Mouse (Mus musculus) liver, embryonic 16.5 days (tissue): ENCODE measurements around the gene Pde6h. TPM values are rescaled to one million over a fixed set of nuclear protein-coding genes. Genes with fewer than 3 reads are reported as not detected.
"Not testable (repeated sequence)": the region's sequence is repeated elsewhere in the genome, so short reads cannot be mapped to it uniquely, and the experiment has no call there.

Source experiments
- ATAC-seq: fragments of 200-750 bp; cut with Nextera tagmentation; 2 replicates; pipeline ENCODE4 v1.8.0; 2017; ENCODE audit warnings: low read depth, mild to moderate bottlenecking, moderate number of reproducible peaks, moderate library complexity
- H3K27ac ChIP-seq: fragments of 300-500 bp; sonication (generic); 2 replicates; pipeline ENCODE4 v1.5.1; 2014; ENCODE audit warnings: mild to moderate bottlenecking, low read length
- H3K27me3 ChIP-seq: fragments of 300-500 bp; sonication (generic); 2 replicates; pipeline ENCODE4 v1.6.1; 2014; ENCODE audit warnings: low read depth, low read length, mixed read lengths; ENCODE audit not compliant: control insufficient read depth, insufficient read depth
- H3K36me3 ChIP-seq: fragments of 300-500 bp; sonication (generic); 2 replicates; pipeline ENCODE4 v1.6.1; 2014; ENCODE audit warnings: mild to moderate bottlenecking; ENCODE audit not compliant: control insufficient read depth, insufficient read depth
- H3K4me1 ChIP-seq: fragments of 300-500 bp; sonication (generic); 2 replicates; pipeline ENCODE4 v1.6.1; 2014; ENCODE audit warnings: low read depth, low read length, mixed read lengths; ENCODE audit not compliant: control insufficient read depth
- H3K4me2 ChIP-seq: fragments of 300-500 bp; sonication (generic); 2 replicates; pipeline ENCODE4 v1.6.1; 2014; ENCODE audit warnings: low read depth, low read length, mixed read lengths
- H3K4me3 ChIP-seq: fragments of 300-500 bp; sonication (generic); 2 replicates; pipeline ENCODE4 v1.5.1; 2014; ENCODE audit warnings: low read depth, mild to moderate bottlenecking, low read length
- H3K9ac ChIP-seq: fragments of 300-500 bp; sonication (generic); 2 replicates; pipeline ENCODE4 v1.6.1; 2014; ENCODE audit warnings: low read depth, low read length
- H3K9me3 ChIP-seq: fragments of 300-500 bp; sonication (generic); replicated peaks from 2 replicates; pipeline ENCODE4 v1.6.1; 2016; ENCODE audit warnings: low read length; ENCODE audit not compliant: control insufficient read depth
- WGBS: fragments of 180-500 bp; shearing (Covaris S2); extraction: QIAGEN DNeasy Blood & Tissue Kit; methylation state at CpG from one replicate; pipeline ENCODE4 v1.1.7; 2014; ENCODE audit not compliant: insufficient replicate concordance; 5-methylcytosine and 5-hydroxymethylcytosine counted together
- polyA plus RNA-seq: library from polyadenylated mRNA; unstranded; fragments of >200 nt; fragmentation: Nextera tagmentation; extraction: Ambion mirVana; gene quantifications from 2 replicates; pipeline ENCODE4 v1.2.1, GENCODE M21; 2015

Pde6h gene
- polyA plus RNA-seq, 1 experiment from 2014 or later: not detected

DNA sequence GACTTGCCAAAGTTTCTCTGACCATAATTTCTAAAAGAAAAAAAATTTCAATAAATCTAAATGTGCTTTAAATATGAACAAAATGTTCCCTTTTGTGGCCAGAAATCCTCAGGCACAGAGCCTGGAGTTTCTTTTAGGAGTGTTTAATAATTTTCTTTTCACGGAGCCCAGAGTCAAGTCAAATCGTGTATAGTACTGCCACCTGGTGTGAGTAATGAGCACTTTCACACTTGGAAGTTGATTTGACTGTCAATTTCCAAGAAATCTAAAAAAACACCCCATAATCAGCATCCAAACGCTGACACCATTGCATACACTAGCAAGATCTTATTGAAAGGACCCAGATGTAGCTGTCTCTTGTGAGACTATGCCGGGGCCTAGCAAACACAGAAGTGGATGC is 45.2 kb downstream of the Pde6h start:
- not testable (repeated sequence) for H3K27me3 ChIP-seq, H3K36me3 ChIP-seq, H3K9me3 ChIP-seq, H3K27ac ChIP-seq, H3K9ac ChIP-seq, H3K4me2 ChIP-seq, ATAC-seq, H3K4me3 ChIP-seq, H3K4me1 ChIP-seq
- 16% methylated on average over 4 of the region's 4 CpGs for WGBS

DNA sequence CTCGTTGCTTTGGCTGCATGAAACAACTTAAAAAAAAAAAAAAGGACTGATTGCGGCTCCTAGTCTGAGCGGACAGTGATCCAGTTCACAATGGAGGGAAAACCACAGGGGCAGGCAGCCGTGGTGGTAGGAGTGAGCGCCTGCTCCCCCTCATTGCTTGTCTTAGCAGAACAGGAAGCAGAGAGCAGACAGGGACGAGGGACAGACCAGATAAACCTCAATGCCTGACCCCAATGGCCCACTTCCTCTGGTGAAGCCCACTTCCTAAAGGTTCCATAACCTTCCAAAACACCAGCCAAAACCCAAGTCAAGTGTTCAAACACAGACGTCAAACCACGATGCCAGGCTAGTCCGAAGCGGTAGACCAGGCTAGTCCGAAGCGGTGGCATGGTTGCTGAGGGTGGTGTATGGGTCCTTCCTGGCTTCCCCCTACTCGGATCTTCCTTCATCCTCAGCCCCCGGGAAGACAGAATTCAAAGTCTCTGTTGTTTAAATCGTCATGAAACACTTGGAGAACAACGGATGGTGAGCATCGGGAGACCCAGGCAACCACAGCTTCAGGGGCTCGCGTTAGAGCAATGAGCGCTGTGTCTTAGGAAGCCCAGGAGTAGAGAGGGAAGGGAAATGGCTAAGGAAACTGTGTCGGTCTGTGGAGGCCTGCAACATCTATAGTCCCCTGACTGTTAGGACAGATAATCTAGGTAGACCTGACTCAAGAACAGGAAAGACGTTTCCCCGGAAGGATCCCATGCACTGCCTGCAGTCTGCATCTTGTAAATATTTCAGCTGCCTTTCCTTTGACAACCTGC is 55.8 kb downstream of the Pde6h start:
- Histone ChIP-seq H3K9ac (no peak overlapping the region), H3K27ac (peak overlapping the region; percentile 48), H3K4me3 (peak overlapping the region; percentile 13; the same call in 1 of the 2 replicates), H3K9me3 (no peaks in the 10 kb centered on the region), H3K36me3 (no peaks in the 10 kb centered on the region), H3K27me3 (no peaks in the 10 kb centered on the region), H3K4me2 (peak overlapping the region; percentile 46), H3K4me1 (peaks cover 8% of the 10 kb centered on the region)
- ATAC-seq: peak; percentile 62
- WGBS: 20% methylated on average over 23 of the region's 23 CpGs

DNA sequence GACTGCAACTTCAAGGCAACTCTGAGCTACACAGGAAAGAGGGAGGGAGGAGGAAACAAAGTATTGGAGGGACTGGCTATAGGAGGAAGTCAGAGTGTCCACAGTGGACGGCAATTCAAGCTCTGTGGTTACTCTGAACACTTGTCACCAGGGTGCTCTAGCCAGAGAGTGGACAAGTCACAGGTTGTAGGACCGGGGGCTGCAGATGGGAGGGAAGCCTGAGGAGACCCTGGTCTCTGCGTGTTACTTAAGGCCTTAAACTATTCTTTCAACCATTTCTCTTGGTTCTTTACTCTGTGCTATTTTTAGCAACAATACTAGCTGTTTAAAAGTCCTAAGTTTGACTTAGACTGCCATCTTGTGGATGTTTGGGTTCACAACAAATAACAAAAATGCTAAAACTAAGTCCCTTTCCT is 56.7 kb downstream of the Pde6h start:
- H3K4me1 ChIP-seq: peaks cover 8% of the 10 kb centered on the region
- no peaks in the 10 kb centered on the region for H3K9me3 ChIP-seq
- peak overlapping the region; percentile 48 for H3K27ac ChIP-seq
- no peak overlapping the region for H3K4me2 ChIP-seq
- H3K36me3 ChIP-seq: no peaks in the 10 kb centered on the region
- WGBS: 6% methylated on average over 3 of the region's 3 CpGs
- no peak for ATAC-seq
- no peak overlapping the region for H3K4me3 ChIP-seq
- H3K9ac ChIP-seq: no peak overlapping the region
- no peaks in the 10 kb centered on the region for H3K27me3 ChIP-seq

DNA sequence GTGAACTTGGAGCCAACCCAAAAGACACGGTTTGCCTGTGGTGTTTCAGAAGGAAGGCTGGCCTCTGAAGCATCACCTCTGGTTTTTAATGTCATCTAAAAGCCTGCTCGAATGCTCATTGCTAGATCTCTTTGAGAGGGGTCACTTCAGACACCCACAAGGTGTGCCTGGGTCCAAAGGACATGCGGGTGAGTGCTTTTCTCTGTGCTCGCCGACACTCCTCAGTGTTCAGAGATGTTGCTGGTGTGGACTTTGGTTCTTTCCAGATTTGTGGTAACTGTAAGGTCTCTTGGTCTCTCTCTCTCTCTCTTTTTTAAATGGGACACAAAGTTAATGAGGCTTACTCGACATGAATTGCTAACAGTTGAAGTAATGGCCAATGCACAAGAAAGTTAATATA is 58.9 kb downstream of the Pde6h start:
- no peaks in the 10 kb centered on the region for H3K9me3 ChIP-seq
- no peak for ATAC-seq
- no peaks in the 10 kb centered on the region for H3K36me3 ChIP-seq
- no peak overlapping the region for H3K9ac ChIP-seq
- WGBS: 57% methylated on average over 6 of the region's 6 CpGs
- no peaks in the 10 kb centered on the region for H3K27me3 ChIP-seq
- peaks cover 8% of the 10 kb centered on the region for H3K4me1 ChIP-seq
- H3K27ac ChIP-seq: no peak overlapping the region
- H3K4me2 ChIP-seq: no peak overlapping the region
- H3K4me3 ChIP-seq: no peak overlapping the region

DNA sequence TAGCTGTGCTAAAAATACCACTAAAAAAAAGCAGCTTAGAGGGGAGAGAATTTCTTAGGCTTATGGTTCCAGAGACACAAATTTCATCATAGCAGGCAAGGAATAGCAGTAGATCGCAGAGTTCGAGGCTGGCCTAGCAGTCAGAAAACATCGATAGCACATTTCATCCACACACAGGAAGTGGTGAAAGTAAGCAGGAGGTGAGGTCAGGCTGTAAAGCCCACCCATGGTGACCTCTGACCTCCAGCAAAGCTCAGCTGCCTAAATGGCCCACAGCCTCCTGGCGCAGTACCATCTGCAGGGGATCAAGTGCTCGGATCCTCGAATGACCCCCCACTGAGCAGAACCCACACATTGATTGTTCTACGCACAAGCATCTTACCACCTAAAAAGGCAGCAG is 59.6 kb downstream of the Pde6h start:
- H3K9ac ChIP-seq: no peak overlapping the region
- peaks cover 8% of the 10 kb centered on the region for H3K4me1 ChIP-seq
- H3K27me3 ChIP-seq: no peaks in the 10 kb centered on the region
- no peaks in the 10 kb centered on the region for H3K9me3 ChIP-seq
- H3K36me3 ChIP-seq: no peaks in the 10 kb centered on the region
- no peak for ATAC-seq
- 58% methylated on average over 7 of the region's 7 CpGs for WGBS
- no peak overlapping the region for H3K4me3 ChIP-seq
- no peak overlapping the region for H3K4me2 ChIP-seq
- no peak overlapping the region for H3K27ac ChIP-seq

DNA sequence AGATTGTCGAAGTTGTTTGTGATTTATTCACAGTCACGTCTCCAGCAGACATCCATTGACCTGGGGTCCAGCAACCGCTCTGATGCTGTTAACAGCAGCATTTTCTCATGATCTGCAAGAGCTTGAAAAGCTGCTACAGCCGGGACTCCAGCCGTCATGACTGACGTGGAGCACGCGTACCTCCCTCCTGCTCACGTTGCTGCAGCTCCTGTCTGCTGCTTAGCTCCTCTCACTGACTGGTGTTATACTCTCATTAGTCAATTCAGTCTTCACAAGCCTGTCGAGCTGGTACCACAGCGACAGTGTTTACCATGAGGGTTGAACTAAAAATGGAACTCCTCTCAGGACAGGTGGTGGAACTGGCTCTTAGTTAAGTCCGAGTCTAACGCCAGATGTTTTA is 62.4 kb downstream of the Pde6h start:
- Histone ChIP-seq H3K36me3 (no peaks in the 10 kb centered on the region), H3K4me1 (no peaks in the 10 kb centered on the region), H3K9ac (no peak overlapping the region), H3K9me3 (no peaks in the 10 kb centered on the region), H3K4me2 (no peak overlapping the region), H3K4me3 (no peak overlapping the region), H3K27me3 (no peaks in the 10 kb centered on the region), H3K27ac (no peak overlapping the region)
- no peak for ATAC-seq
- 57% methylated on average over 13 of the region's 13 CpGs for WGBS

DNA sequence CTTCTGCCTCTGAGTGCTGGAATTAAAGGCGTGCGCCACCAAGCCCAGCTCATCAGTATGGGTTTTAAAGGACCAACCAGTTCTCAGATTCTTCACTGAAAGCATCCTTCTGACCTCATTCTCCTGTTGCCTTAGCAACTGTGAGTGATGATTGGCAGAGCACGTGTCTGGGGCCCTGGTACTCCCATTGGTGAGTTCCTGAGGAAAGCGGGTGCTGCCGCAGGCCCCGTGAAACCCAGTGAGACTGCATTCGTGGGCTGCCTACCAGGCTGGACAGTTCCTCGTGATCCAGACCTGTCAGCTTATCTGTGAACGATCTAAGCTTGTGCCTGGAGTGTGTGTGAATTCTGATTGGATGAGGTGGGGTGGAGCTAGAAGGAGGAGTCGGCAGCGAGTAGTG is 63.1 kb downstream of the Pde6h start:
- Histone ChIP-seq H3K27me3 (no peaks in the 10 kb centered on the region), H3K4me3 (no peak overlapping the region), H3K36me3 (no peaks in the 10 kb centered on the region), H3K9ac (no peak overlapping the region), H3K27ac (no peak overlapping the region), H3K9me3 (no peaks in the 10 kb centered on the region), H3K4me1 (no peaks in the 10 kb centered on the region), H3K4me2 (no peak overlapping the region)
- 54% methylated on average over 11 of the region's 11 CpGs for WGBS
- ATAC-seq: no peak

DNA sequence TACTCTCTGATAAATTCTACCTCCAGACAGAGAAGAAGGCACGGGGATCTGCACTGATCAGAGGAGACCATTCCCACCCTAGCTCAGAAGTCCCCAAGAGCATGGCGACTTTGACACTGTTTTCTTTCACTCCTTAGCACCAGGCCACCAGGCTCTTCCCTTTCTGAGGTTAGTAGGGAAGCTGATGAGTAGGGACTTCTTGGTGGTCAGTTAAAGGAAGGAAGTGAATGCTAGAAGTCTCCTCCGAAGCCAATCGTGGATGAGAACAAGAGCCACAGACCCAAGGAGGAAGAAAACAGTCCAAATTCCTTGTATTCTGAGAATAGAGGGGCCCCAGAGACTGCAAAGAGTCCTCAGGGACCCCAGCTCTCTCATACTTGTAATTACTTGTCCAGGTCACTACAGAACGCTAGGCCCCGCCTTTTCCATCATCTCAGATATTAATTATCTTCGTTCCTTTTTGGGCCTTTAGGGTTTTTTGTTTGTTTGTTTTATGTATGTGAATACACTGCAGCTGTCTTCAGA is 65.0 kb downstream of the Pde6h start:
- H3K4me3 ChIP-seq: no peak overlapping the region
- WGBS: 37% methylated on average over 7 of the region's 7 CpGs
- ATAC-seq: no peak
- H3K36me3 ChIP-seq: no peaks in the 10 kb centered on the region
- no peaks in the 10 kb centered on the region for H3K27me3 ChIP-seq
- H3K4me1 ChIP-seq: no peaks in the 10 kb centered on the region
- no peaks in the 10 kb centered on the region for H3K9me3 ChIP-seq
- no peak overlapping the region for H3K4me2 ChIP-seq
- no peak overlapping the region for H3K27ac ChIP-seq
- H3K9ac ChIP-seq: no peak overlapping the region

DNA sequence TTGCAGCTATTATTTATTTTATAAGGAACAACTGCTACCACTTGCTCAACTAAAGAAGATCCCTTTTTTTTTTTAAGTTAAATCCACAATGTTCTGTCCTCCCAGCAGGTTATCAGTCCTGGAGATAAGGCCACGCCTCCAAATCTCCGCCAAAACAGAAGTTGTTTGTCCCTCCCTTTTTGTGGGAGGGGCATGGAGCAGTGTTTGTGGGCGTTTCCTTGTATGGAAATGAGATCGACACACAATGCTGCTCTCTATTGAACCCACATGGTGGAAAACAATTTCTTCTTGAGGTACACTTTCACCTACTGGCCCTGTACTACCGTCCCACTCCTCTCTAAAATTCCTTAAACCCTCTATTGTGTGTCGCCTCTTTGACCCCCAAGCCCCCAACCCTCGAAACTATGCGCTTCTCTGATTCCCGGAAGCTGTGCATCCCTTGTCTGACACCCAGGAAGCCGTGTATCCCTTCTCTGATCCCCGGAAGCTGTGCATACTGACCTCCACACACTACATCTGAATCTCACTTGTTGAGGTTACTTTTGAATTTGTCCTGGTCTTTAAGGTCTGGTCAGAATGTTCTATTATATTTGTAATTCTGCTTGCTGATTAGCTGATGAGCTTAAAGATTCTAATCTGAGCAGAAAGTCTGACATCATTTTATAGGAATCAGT is 66.3 kb downstream of the Pde6h start:
- Histone ChIP-seq H3K4me1 (no peaks in the 10 kb centered on the region), H3K36me3 (no peaks in the 10 kb centered on the region), H3K4me3 (no peak overlapping the region), H3K9me3 (no peaks in the 10 kb centered on the region), H3K27ac (no peak overlapping the region), H3K9ac (no peak overlapping the region), H3K27me3 (no peaks in the 10 kb centered on the region), H3K4me2 (no peak overlapping the region)
- WGBS: 39% methylated on average over 11 of the region's 11 CpGs
- no peak for ATAC-seq
